9 mouse cellular contexts compared by ENCODE assay signal in the genomic region with DNA sequence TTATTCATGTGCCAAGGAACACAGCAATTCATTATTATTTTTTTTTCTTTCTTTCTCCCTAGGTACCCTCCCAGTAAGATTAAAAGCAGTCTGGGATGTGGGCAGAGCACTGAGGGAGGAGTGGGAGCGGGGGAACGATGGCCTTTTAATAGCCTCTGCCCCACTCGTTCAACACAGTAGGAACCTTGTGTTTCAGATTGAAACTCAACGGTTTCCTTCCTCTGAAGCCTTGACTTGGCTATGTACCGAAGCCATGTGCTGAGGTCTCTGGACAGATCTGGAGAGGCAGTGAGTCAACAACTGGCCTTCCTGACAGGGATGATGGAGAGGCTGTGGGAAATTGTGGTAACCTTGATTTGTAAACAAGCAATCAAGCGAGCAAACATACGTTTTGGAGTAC.
DNase-seq lines count a peak whose midpoint lies in the region; ATAC-seq lines count a peak whose summit lies in the region.
"Had no signal": no experiment of that assay in that cellular context is flagged by ENCODE, and none has a peak within 500 bp of the region (broad histone marks: within the 10 kb centered on the region; RNA-seq: fewer than 3 reads in every experiment).

No protein-coding gene starts in this region.

- H3K9me3 ChIP-seq in neural tube, embryonic 11.5 days (ENCODE audit: control insufficient read depth, low read length), result no peaks in the 10 kb centered on the region
- H3K9me3 ChIP-seq in kidney, embryonic 14.5 days (ENCODE audit: control insufficient read depth, low read length), result no peaks in the 10 kb centered on the region
- H3K9me3 ChIP-seq in stomach, embryonic 16.5 days (replicated peaks; ENCODE audit: control insufficient read depth, low read length), result no peaks in the 10 kb centered on the region
- H3K9me3 ChIP-seq in midbrain, embryonic 11.5 days (ENCODE audit: control insufficient read depth, low read length), result no peaks in the 10 kb centered on the region

- DNase-seq in neural tube, embryonic 11.5 days (ENCODE audit: low spot score), result no peak
- DNase-seq in neural tube, embryonic 10.5 days (ENCODE audit: extremely low spot score, low spot score), result no peak
- DNase-seq in fibroblast of lung, adult 2 months (ENCODE audit: low read depth), result peak; percentile 91
- no peak for DNase-seq in thymus, postnatal 14 days
- no peak for DNase-seq in midbrain, embryonic 11.5 days (ENCODE audit: low spot score, missing footprints)

- no peak overlapping the region for H3K4me3 ChIP-seq in neural tube, embryonic 11.5 days (ENCODE audit: low read depth, low read length)
- no peak overlapping the region for H3K4me3 ChIP-seq in kidney, embryonic 14.5 days (ENCODE audit: low read length)
- no peak overlapping the region for H3K4me3 ChIP-seq in stomach, embryonic 16.5 days (replicated peaks; ENCODE audit: low read length)
- no peak overlapping the region for H3K4me3 ChIP-seq in midbrain, embryonic 11.5 days (ENCODE audit: low read depth, low read length)
- H3K4me3 ChIP-seq: layer of hippocampus, adult 2 months had no signal

- H3K4me2 ChIP-seq in neural tube, embryonic 11.5 days (ENCODE audit: low read depth), result no peak overlapping the region
- no peak overlapping the region for H3K4me2 ChIP-seq in kidney, embryonic 14.5 days (replicated peaks; ENCODE audit: low read depth, low read length)
- no peak overlapping the region for H3K4me2 ChIP-seq in stomach, embryonic 16.5 days (ENCODE audit: low read depth, low read length)
- no peak overlapping the region for H3K4me2 ChIP-seq in midbrain, embryonic 11.5 days

- 43% methylated on average over 7 of the region's 7 CpGs for WGBS in neural tube, embryonic 11.5 days
- WGBS in kidney, embryonic 14.5 days, result 42% methylated on average over 7 of the region's 7 CpGs
- 44% methylated on average over 7 of the region's 7 CpGs for WGBS in stomach, embryonic 16.5 days
- WGBS in midbrain, embryonic 11.5 days, result 91% methylated on average over 7 of the region's 7 CpGs

- peak overlapping the region; percentile 44; the same call in 1 of the 2 replicates for H3K27ac ChIP-seq in neural tube, embryonic 11.5 days (ENCODE audit: low read depth, low read length)
- H3K27ac ChIP-seq in kidney, embryonic 14.5 days (ENCODE audit: low read depth, low read length), result peak overlapping the region; percentile 85; the same call in 1 of the 2 replicates
- peak overlapping the region; percentile 36; the same call in 1 of the 2 replicates for H3K27ac ChIP-seq in stomach, embryonic 16.5 days (ENCODE audit: low read length)
- H3K27ac ChIP-seq in midbrain, embryonic 11.5 days (ENCODE audit: low read depth, low read length), result no peak overlapping the region
- H3K27ac ChIP-seq: layer of hippocampus, adult 2 months had no signal

- no peak for ATAC-seq in neural tube, embryonic 11.5 days (ENCODE audit: insufficient read depth, low FRiP score, low TSS enrichment)
- no peak for ATAC-seq in kidney, embryonic 14.5 days (ENCODE audit: low FRiP score, low TSS enrichment)
- no peak for ATAC-seq in stomach, embryonic 16.5 days (ENCODE audit: insufficient read depth, low FRiP score)
- ATAC-seq in megakaryocyte progenitor cell, adult 5-6 weeks (replicated peaks; ENCODE audit: poor library complexity), result no peak
- no peak for ATAC-seq in midbrain, embryonic 11.5 days (ENCODE audit: low FRiP score)

- H3K36me3 ChIP-seq in neural tube, embryonic 11.5 days (ENCODE audit: control insufficient read depth, insufficient read depth, low read length), result no peaks in the 10 kb centered on the region
- H3K36me3 ChIP-seq in kidney, embryonic 14.5 days (ENCODE audit: control insufficient read depth, insufficient read depth, low read length), result no peaks in the 10 kb centered on the region
- no peaks in the 10 kb centered on the region for H3K36me3 ChIP-seq in stomach, embryonic 16.5 days (ENCODE audit: control insufficient read depth, insufficient read depth, low read length)
- H3K36me3 ChIP-seq in midbrain, embryonic 11.5 days (ENCODE audit: control insufficient read depth, insufficient read depth, low read length), result no peaks in the 10 kb centered on the region

- H3K9ac ChIP-seq in neural tube, embryonic 11.5 days (ENCODE audit: low read length), result no peak overlapping the region
- H3K9ac ChIP-seq in kidney, embryonic 14.5 days (ENCODE audit: low read depth, low read length), result no peak overlapping the region
- no peak overlapping the region for H3K9ac ChIP-seq in stomach, embryonic 16.5 days (ENCODE audit: low read length)
- H3K9ac ChIP-seq in midbrain, embryonic 11.5 days (ENCODE audit: low read length), result no peak overlapping the region

- H3K27me3 ChIP-seq in neural tube, embryonic 11.5 days (ENCODE audit: control insufficient read depth, insufficient read depth, low read length), result no peaks in the 10 kb centered on the region
- no peaks in the 10 kb centered on the region for H3K27me3 ChIP-seq in kidney, embryonic 14.5 days (ENCODE audit: control insufficient read depth, insufficient read depth, low read length)
- no peaks in the 10 kb centered on the region for H3K27me3 ChIP-seq in stomach, embryonic 16.5 days (ENCODE audit: control insufficient read depth, insufficient read depth, low read length)
- no peaks in the 10 kb centered on the region for H3K27me3 ChIP-seq in midbrain, embryonic 11.5 days (ENCODE audit: control insufficient read depth, insufficient read depth, low read length)

- peaks cover 36% of the 10 kb centered on the region for H3K4me1 ChIP-seq in neural tube, embryonic 11.5 days (ENCODE audit: control insufficient read depth, insufficient read depth, low read length)
- H3K4me1 ChIP-seq in kidney, embryonic 14.5 days (ENCODE audit: control insufficient read depth, insufficient read depth, low read length), result peaks cover 32% of the 10 kb centered on the region
- peaks cover 26% of the 10 kb centered on the region for H3K4me1 ChIP-seq in stomach, embryonic 16.5 days (ENCODE audit: control insufficient read depth, insufficient read depth, low read length)
- H3K4me1 ChIP-seq in midbrain, embryonic 11.5 days (ENCODE audit: control insufficient read depth, insufficient read depth, low read length), result 0 out of 2 replicates have a peak, but pooled peaks cover 2% of the 10 kb centered on the region
